Mouse (Mus musculus) liver, embryonic 15.5 days (tissue): ENCODE measurements around the gene Stac2. TPM values are rescaled to one million over a fixed set of nuclear protein-coding genes. Genes with fewer than 3 reads are reported as not detected.

Experiments
- ATAC-seq: fragments of 200-750 bp; cut with Nextera tagmentation; 2 replicates; pipeline ENCODE4 v1.8.0; 2017; ENCODE audit warnings: moderate number of reproducible peaks, mild to moderate bottlenecking, moderate library complexity; ENCODE audit not compliant: insufficient read depth
- H3K27ac ChIP-seq: fragments of 300-500 bp; sonication (generic); replicated peaks from 2 replicates; pipeline ENCODE4 v1.5.1; 2015; ENCODE audit warnings: mild to moderate bottlenecking, inconsistent platforms
- H3K27me3 ChIP-seq: fragments of 300-500 bp; sonication (generic); 2 replicates; pipeline ENCODE4 v1.6.1; 2015; ENCODE audit warnings: mild to moderate bottlenecking, inconsistent platforms
- H3K36me3 ChIP-seq: fragments of 300-500 bp; sonication (generic); replicated peaks from 2 replicates; pipeline ENCODE4 v1.6.1; 2015; ENCODE audit warnings: moderate library complexity, mild to moderate bottlenecking, inconsistent platforms
- H3K4me1 ChIP-seq: fragments of 300-500 bp; sonication (generic); replicated peaks from 2 replicates; pipeline ENCODE4 v1.6.1; 2015; ENCODE audit warnings: inconsistent platforms
- H3K4me2 ChIP-seq: fragments of 300-500 bp; sonication (generic); 2 replicates; pipeline ENCODE4 v1.6.1; 2015; ENCODE audit warnings: moderate library complexity, mild to moderate bottlenecking, inconsistent platforms
- H3K4me3 ChIP-seq: fragments of 300-500 bp; sonication (generic); replicated peaks from 2 replicates; pipeline ENCODE4 v1.5.1; 2015; ENCODE audit warnings: mild to moderate bottlenecking, inconsistent platforms
- H3K9ac ChIP-seq: fragments of 300-500 bp; sonication (generic); 2 replicates; pipeline ENCODE4 v1.6.1; 2015; ENCODE audit warnings: moderate library complexity, mild to moderate bottlenecking, inconsistent platforms
- H3K9me3 ChIP-seq: fragments of 300-500 bp; sonication (generic); replicated peaks from 2 replicates; pipeline ENCODE4 v1.6.1; 2016; ENCODE audit warnings: inconsistent platforms
- WGBS: fragments of 180-500 bp; shearing (Covaris S2); methylation state at CpG from one replicate; pipeline ENCODE4 v1.1.7; 2015; ENCODE audit warnings: mixed read lengths; ENCODE audit not compliant: insufficient replicate concordance; 5-methylcytosine and 5-hydroxymethylcytosine counted together
- polyA plus RNA-seq: library from polyadenylated mRNA; unstranded; fragments of >200 nt; fragmentation: Nextera tagmentation; extraction: Ambion mirVana; gene quantifications from 2 replicates; pipeline ENCODE4 v1.2.1, GENCODE M21; 2015

Stac2 gene
- 0.06 TPM in 1 of 2 replicates, not detected in the other for polyA plus RNA-seq

DNA sequence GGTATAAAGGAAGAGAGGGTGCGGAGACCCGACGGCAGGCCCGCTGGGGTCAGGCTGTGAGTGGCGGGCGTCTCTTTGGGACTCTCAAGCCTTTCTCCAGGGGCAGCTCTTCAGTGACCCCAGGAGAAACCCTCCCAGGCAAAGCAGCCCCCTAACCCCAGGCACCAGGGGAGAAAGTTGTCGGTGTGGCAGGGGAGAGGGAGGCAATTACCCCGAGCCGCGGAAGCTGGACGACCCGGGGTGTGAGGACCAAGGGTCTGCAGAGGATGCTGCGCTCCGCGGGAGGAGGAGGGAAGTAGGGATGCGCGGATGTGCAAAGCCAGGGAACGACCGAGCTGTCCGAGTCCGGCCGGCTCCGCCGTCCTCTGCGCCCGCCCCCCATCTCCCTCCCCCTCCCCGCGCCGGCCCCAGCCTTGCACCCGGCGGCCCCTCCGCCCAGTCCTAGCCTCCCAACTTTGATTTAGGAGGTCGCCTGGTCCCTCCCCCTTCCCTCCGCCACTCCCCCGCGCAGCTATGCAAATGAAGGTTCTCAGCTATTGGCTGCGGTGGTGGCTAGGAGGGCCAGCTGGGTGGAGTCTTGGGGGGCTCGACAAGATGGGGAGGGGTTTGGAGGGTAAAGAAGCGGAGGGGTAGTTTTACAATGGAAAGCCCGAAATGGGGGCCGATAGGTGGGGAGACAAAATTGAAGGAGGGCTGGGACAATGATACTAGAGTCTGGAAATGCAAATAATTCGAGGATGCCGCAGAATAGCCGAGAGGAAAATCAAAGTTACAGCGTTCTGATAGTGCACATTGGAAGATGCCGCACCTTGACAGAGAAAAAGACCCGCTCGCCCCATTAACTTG lies at the start of gene Stac2:
Gene Stac2, minus strand, starts transcription at position 474 of the 846 bp plus-strand sequence.
- Histone ChIP-seq H3K9me3 (no peaks in the 10 kb centered on the region), H3K4me1 (peaks cover 10% of the 10 kb centered on the region; the same call in 1 of the 2 replicates), H3K27me3 (peaks cover 88% of the 10 kb centered on the region), H3K4me3 (peak within 1 kb of the TSS; percentile 31), H3K27ac (no peak within 1 kb of the TSS), H3K4me2 (peak within 1 kb of the TSS; percentile 50), H3K9ac (no peak within 1 kb of the TSS), H3K36me3 (no peaks in the 10 kb centered on the region)
- peak; percentile 22; the same call in 1 of the 2 replicates for ATAC-seq
- 1% methylated on average over 48 of the region's 48 CpGs for WGBS

DNA sequence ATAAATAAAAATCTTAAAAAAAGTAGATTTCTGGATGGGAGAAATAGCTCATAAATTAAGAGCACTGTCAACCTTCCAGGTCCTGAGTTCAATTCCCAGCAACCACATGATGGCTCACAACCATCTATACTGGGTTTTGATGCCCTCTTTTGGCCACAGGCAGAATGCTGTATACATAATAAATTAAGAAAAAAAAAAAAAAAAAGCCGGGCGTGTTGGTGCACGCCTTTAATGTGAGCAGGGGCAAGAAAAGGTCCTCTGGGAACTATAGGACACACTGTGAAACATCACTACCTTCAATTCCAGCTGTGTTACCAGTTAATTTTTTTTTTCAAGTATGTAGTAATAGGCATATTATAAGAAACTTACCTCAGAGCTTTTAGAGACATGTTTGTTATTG lies 48.1 kb upstream of the Stac2 start:
- Histone ChIP-seq H3K27ac (no peak overlapping the region), H3K9ac (no peak overlapping the region), H3K4me2 (no peak overlapping the region), H3K36me3 (peaks cover 35% of the 10 kb centered on the region), H3K4me1 (no peaks in the 10 kb centered on the region), H3K4me3 (no peak overlapping the region), H3K27me3 (no peaks in the 10 kb centered on the region), H3K9me3 (no peaks in the 10 kb centered on the region)
- WGBS, result 66% methylated on average over 3 of the region's 3 CpGs
- no peak for ATAC-seq

DNA sequence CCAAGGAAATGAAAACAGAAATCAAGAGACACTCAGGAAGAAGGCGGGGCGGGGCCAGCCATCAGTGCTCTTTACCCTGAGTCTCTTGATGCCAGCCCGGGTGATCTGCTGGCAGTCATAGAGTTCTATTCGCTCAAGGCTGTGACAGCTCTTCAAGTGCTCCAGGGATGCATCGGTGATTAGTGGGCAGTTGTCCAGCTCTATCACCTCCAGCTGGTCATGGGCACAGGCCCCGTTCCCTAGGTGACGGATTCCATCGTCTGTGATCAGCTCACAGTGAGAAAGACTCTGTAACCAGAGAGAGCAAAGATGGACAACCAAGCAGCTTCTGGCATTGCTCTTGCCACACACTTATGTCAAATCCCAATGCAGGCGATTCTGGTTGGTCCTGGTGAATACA lies 37.3 kb upstream of the Stac2 start:
- H3K4me3 ChIP-seq, result no peak overlapping the region
- no peak overlapping the region for H3K27ac ChIP-seq
- peaks cover 38% of the 10 kb centered on the region for H3K36me3 ChIP-seq
- H3K9me3 ChIP-seq, result no peaks in the 10 kb centered on the region
- H3K4me1 ChIP-seq, result peaks cover 5% of the 10 kb centered on the region; the same call in 1 of the 2 replicates
- no peaks in the 10 kb centered on the region for H3K27me3 ChIP-seq
- ATAC-seq, result no peak
- H3K4me2 ChIP-seq, result no peak overlapping the region
- no peak overlapping the region for H3K9ac ChIP-seq
- 80% methylated on average over 9 of the region's 9 CpGs for WGBS

DNA sequence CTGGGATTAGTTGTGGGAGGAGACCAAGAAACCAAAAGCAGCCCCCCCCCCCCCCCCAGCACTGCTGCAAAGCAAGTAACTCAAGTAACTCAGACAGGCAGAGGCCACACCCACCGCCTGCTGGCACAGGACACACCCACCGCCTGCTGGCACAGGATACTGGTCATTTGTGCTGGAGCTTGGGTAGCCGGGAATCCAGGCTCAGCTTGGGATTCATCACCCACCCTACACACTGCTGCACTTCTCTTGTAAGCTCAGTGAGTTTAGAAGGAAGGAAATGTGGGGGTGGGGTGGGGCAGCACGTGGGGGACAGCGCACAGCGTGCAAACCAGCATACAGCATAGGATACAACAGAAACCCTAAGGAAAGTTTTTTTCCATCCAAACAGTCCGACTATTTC lies 35.0 kb upstream of the Stac2 start:
- no peaks in the 10 kb centered on the region for H3K27me3 ChIP-seq
- no peak overlapping the region for H3K9ac ChIP-seq
- H3K4me2 ChIP-seq, result no peak overlapping the region
- H3K4me1 ChIP-seq, result peaks cover 5% of the 10 kb centered on the region; the same call in 1 of the 2 replicates
- no peak for ATAC-seq
- WGBS, result 31% methylated on average over 7 of the region's 7 CpGs
- H3K36me3 ChIP-seq, result peaks cover 36% of the 10 kb centered on the region
- H3K27ac ChIP-seq, result no peak overlapping the region
- H3K4me3 ChIP-seq, result no peak overlapping the region
- no peaks in the 10 kb centered on the region for H3K9me3 ChIP-seq

DNA sequence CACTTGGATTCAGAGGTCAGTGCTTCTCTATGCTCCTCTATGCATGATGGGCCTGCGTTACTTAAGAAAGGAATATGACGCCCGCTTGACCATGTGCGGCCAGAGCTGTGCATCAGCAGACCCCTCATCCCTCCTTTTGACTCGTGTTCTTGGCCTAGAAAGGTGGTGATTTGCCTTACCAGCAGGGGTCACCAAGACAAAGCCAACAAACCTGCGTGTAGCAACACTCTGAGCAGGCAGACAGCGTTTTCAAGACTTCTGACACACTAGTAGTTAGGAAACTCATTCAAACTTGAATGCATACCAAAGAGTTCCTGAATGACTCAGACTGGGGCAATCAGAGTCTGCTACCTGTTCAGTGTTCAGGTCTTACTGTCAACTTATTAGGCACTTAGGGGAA lies 33.3 kb upstream of the Stac2 start:
- H3K27ac ChIP-seq, result no peak overlapping the region
- H3K36me3 ChIP-seq, result peaks cover 22% of the 10 kb centered on the region
- no peak overlapping the region for H3K9ac ChIP-seq
- H3K4me3 ChIP-seq, result no peak overlapping the region
- H3K4me2 ChIP-seq, result no peak overlapping the region
- H3K9me3 ChIP-seq, result no peaks in the 10 kb centered on the region
- ATAC-seq, result no peak
- WGBS, result 67% methylated on average over 7 of the region's 7 CpGs
- H3K4me1 ChIP-seq, result peaks cover 5% of the 10 kb centered on the region; the same call in 1 of the 2 replicates
- no peaks in the 10 kb centered on the region for H3K27me3 ChIP-seq

DNA sequence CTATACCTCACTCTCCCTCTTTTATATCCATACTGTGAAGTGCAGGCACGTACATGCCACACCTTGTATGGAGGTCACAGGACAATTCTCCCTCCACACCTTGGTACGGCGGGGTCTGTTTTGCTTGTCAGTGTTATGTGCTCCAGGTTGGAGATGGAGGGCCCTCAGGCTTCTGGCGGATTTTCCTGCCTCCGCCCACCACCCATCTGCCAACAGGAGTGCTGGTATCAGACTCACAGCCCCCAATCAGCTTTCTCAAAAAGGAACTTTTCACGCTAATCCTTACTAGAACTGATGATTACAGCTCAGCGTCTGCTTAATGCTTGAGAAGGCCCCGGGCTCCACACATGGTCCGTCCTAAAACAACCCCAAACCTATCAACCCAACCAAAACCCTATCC lies 32.9 kb upstream of the Stac2 start:
- H3K4me3 ChIP-seq, result no peak overlapping the region
- no peaks in the 10 kb centered on the region for H3K27me3 ChIP-seq
- H3K9me3 ChIP-seq, result no peaks in the 10 kb centered on the region
- H3K36me3 ChIP-seq, result peaks cover 19% of the 10 kb centered on the region
- no peak overlapping the region for H3K27ac ChIP-seq
- no peak overlapping the region for H3K9ac ChIP-seq
- no peak for ATAC-seq
- peaks cover 5% of the 10 kb centered on the region; the same call in 1 of the 2 replicates for H3K4me1 ChIP-seq
- WGBS, result 86% methylated on average over 9 of the region's 9 CpGs
- no peak overlapping the region for H3K4me2 ChIP-seq

DNA sequence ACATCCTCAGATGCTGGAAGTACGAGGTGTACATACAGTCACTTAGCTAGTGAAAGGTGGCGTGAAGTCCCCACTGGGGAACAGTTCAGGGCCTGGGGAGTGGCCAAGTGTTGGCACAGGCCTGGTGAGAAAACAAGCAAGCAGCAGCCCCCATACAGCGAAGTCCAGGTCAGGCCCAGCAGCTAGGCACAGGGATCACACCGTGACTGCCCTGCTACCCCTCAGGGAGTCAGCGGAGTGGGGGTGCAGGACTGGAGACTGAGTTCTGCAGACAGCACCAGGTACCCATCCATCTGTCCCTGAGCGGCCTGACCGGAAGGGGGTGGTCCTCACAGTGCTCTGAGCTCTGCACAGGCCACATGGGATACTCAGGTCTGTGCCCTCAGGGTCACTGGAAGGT lies 29.5 kb upstream of the Stac2 start:
- no peaks in the 10 kb centered on the region for H3K36me3 ChIP-seq
- no peak overlapping the region for H3K4me2 ChIP-seq

DNA sequence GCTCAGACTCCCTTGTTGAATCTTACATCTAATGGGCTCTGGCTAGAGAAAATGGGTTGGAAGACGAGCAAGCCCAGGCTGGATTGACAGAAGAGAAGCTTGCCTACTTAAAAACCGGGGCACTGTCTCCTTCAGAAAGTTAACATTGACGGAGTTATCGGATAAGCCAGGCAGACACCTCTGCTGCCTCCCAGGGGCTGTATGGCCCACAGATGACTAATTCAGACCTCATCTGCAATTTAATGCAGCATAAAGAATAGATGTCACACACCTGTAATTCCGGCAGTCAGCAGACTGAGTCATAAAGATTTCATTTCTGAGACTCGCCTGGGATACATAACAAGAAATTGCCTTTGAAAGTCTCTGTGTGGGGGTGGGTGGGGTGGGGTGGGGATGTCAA lies 27.2 kb upstream of the Stac2 start:
- H3K4me1 ChIP-seq, result no peaks in the 10 kb centered on the region
- no peak for ATAC-seq
- H3K36me3 ChIP-seq, result no peaks in the 10 kb centered on the region
- 66% methylated on average over 6 of the region's 6 CpGs for WGBS
- no peak overlapping the region for H3K4me2 ChIP-seq
- no peak overlapping the region for H3K9ac ChIP-seq
- no peak overlapping the region for H3K4me3 ChIP-seq
- H3K27me3 ChIP-seq, result peaks cover 14% of the 10 kb centered on the region; the same call in 1 of the 2 replicates
- no peaks in the 10 kb centered on the region for H3K9me3 ChIP-seq
- H3K27ac ChIP-seq, result no peak overlapping the region

More for the DNA sequence above, 29.5 kb upstream of the Stac2 start:
- no peak overlapping the region for H3K9ac ChIP-seq
- H3K4me3 ChIP-seq, result no peak overlapping the region
- ATAC-seq, result no peak
- no peaks in the 10 kb centered on the region for H3K27me3 ChIP-seq
- no peak overlapping the region for H3K27ac ChIP-seq
- 73% methylated on average over 7 of the region's 7 CpGs for WGBS
- no peaks in the 10 kb centered on the region for H3K9me3 ChIP-seq
- no peaks in the 10 kb centered on the region for H3K4me1 ChIP-seq

DNA sequence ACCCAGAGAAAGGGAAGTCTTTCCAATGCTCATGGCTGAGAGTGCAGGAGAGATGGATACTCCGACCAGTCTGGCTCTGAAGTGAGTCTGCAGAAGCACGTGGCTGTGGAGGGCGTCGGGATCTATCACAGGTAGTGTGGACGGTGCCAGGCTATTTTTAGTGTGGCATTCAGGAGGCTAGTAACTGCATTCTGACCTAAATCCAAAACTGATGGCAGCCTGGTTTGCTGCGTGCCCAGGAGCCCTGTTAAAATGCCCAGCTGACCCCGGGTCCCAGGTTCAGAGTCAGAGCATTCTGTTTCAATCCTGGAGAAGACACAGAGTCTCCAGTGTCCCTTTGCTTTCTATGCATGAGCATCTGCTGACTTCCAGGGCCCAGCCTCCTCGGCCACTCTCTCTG lies 23.8 kb upstream of the Stac2 start:
- Histone ChIP-seq H3K9me3 (no peaks in the 10 kb centered on the region), H3K9ac (no peak overlapping the region), H3K4me1 (no peaks in the 10 kb centered on the region), H3K4me3 (no peak overlapping the region), H3K27me3 (peaks cover 14% of the 10 kb centered on the region; the same call in 1 of the 2 replicates), H3K27ac (no peak overlapping the region), H3K4me2 (no peak overlapping the region), H3K36me3 (no peaks in the 10 kb centered on the region)
- WGBS, result 57% methylated on average over 8 of the region's 8 CpGs
- no peak for ATAC-seq

DNA sequence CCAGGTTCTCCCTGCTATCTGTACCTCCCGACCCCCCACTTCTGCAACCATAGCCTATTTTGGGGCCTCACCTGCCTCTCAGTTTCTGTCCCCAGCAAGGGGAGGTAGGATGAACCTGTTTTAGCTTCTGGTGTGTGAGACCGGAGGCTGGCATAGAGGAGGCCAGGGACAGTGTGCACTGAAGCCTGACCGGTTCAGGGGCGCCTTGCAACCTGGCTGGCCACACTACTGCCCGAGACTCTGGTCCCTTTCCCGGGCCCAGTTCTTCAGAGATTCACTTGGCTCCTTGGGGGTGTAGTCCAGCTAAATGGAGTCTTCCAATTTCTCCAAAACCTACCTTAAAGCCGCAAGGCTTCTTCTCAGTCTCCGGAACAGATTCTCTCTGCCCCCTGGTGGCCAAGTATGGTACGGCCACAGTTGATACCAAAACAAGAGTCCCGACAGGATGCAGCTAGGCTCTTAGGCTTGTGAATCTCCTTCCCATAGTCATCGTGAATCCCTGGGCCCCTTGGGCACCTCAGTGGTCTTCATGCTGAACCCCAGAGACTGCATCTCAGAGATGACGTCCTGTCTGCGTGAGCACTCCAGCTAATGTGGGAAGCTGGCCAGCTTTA lies 22.0 kb upstream of the Stac2 start:
- Histone ChIP-seq H3K4me3 (no peak overlapping the region), H3K27ac (no peak overlapping the region), H3K4me1 (no peaks in the 10 kb centered on the region), H3K9me3 (no peaks in the 10 kb centered on the region), H3K36me3 (no peaks in the 10 kb centered on the region), H3K27me3 (peaks cover 14% of the 10 kb centered on the region; the same call in 1 of the 2 replicates), H3K9ac (no peak overlapping the region), H3K4me2 (no peak overlapping the region; the same call in 1 of the 2 replicates)
- ATAC-seq, result no peak
- WGBS, result 15% methylated on average over 13 of the region's 13 CpGs

DNA sequence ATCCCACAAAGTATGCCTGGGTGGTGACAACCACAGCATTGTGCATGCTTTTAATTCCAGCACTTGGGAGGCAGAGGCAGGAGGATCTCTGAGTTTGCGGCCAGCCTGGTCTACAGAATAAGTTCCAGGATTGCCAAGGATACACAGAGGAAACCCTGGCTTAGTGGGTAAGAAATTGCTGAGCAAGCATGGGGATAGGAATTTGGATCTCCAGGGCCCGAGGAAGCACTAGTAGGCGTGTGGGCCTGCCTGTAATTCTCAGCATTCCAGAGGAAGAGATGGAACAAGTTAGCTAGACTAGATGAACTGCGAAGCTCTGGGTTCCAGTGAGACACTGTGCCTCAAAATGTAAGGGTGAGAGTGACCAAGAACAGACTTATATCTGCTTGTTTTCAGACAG lies 20.2 kb upstream of the Stac2 start:
- H3K27ac ChIP-seq, result no peak overlapping the region
- H3K4me1 ChIP-seq, result no peaks in the 10 kb centered on the region
- H3K27me3 ChIP-seq, result peaks cover 14% of the 10 kb centered on the region; the same call in 1 of the 2 replicates
- H3K9me3 ChIP-seq, result no peaks in the 10 kb centered on the region
- H3K36me3 ChIP-seq, result no peaks in the 10 kb centered on the region
- H3K9ac ChIP-seq, result no peak overlapping the region
- WGBS, result 67% methylated on average over 4 of the region's 4 CpGs
- ATAC-seq, result no peak
- no peak overlapping the region for H3K4me3 ChIP-seq
- no peak overlapping the region for H3K4me2 ChIP-seq
